Mouse (Mus musculus): Measurements from ENCODE around the gene Nlrp1b.

- no peak for TF ChIP-seq GATA1 (IDR thresholded peaks at IDR 0.05; ENCODE audit: low read length)
- no peak for TF ChIP-seq TAL1 (IDR thresholded peaks at IDR 0.05; ENCODE audit: low read length)
Measured at GRCm38 (mm10) chr11:71199349-71199748, 31.2 kb downstream of the Nlrp1b start.
